Mouse (Mus musculus): ENCODE measurements around the gene Igtp.
"Not testable (repeated sequence)": the region's sequence is repeated elsewhere in the genome, so short reads cannot be mapped to it uniquely, and the experiment has no call there.

The Igtp gene

GRCm38 (mm10) chr11:58199229-58200037, at the start of gene Igtp, which contains the start of gene Irgm2:
Igtp (plus strand) TSS chr11:58199556.
Irgm2 (plus strand) TSS chr11:58199618.
- DNase-seq (ENCODE audit: low spot score in 2 of 2) = peak; percentile 75 to 82

GRCm38 (mm10) chr11:58155458-58155857, 43.9 kb upstream of the Igtp start:
- DNase-seq (ENCODE audit: low spot score in 2 of 2) = no peak

DNA sequence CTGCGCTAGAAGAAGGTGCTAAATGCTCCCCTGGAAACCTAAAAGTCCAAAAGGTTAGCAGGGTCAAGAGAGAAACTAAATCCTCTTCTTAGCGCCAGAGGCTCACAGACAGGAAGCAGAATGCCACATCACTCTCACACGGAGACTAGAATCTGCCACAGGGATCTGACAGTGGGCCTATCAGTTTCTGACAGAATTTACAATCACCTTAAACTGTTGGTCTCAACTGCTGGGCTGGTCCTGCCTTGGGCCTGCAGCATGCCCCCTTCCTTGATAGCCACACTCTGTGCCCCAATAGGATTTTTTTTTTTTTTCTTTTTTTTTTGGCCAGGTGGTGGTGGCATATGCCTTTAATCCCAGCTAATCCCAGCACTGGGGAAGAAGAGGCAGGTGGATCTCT, 42.5 kb upstream of the Igtp start:
- DNase-seq (ENCODE audit: low spot score in 2 of 2) = no peak

- DNase-seq (ENCODE audit: low spot score in 2 of 2) = no peak
Observed at GRCm38 (mm10) chr11:58165072-58165471, 34.3 kb upstream of the Igtp start.

- no peak for DNase-seq (ENCODE audit: low spot score in 2 of 2)
Observed at GRCm38 (mm10) chr11:58167822-58168166, 31.6 kb upstream of the Igtp start.

DNA sequence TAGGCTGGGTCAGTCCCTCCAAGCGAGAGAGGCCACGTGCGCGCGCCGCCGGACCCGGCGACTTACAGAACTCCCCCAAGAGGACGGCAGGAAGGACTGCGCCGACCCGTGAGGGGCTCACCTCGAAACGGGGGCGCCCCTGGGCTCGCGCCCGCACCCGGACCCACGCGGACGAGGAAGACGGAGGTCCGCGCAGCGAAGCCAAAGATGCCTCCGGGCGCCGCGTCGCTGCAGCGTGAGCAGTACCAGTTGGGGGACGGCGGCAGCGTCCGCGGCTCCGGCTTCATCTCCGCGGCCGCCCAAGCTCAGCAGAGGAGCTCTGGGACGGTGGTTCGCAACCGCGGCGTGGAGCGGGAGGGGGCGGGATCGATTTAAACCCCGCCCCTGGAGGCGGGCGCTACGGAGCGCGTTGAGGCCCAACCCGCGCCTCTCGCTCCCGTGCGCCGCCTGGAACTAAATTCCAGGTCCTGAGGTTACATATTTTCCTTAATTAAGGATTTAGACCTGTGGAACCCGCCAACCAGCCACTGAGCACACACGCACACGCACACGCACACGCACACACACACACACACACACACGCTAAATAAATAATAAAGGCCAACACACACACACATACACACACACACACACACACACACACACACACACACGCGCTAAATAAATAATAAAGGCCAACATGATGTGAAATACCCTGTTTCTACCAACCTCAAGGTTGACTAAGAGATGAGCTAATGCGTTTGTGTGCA, 31.0 kb upstream of the Igtp start, which contains the start of gene Gemin5:
Gene Gemin5, minus strand, starts transcription at position 373 of the 749 bp plus-strand sequence.
- DNase-seq (ENCODE audit: low spot score in 2 of 2) = peak; percentile 72 to 81

GRCm38 (mm10) chr11:58169666-58170065, 29.7 kb upstream of the Igtp start:
- no peak for DNase-seq (ENCODE audit: low spot score in 2 of 2)

GRCm38 (mm10) chr11:58171459-58172091, 27.8 kb upstream of the Igtp start, which contains the start of gene Mrpl22:
Mrpl22 (plus strand) TSS chr11:58171661.
- DNase-seq (ENCODE audit: low spot score in 2 of 2) = peak; percentile 92 to 95

DNA sequence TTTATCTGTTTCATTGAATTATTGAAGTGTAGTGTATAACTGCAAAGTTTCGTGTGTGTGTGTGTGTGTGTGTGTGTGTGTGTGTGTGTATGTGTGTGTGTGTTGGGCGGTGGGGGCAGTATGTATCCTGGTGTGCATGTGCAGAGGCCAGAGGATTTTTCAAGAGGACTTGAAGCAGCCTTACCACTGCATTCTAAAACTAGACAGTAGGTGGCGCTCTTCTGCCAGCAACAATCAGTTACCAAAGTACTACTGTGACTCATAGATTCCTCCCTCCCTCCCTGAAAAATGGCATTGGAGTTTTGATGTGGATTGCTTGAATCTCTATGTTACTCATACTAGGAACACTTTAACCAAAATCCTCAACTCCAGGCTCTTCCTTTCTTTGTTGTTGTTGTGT, 19.8 kb upstream of the Igtp start:
- peak; percentile 65 to 68 for DNase-seq (ENCODE audit: low spot score in 2 of 2)

- not testable (repeated sequence) for DNase-seq (ENCODE audit: low spot score in 2 of 2)
Observed at GRCm38 (mm10) chr11:58179986-58180385, 19.4 kb upstream of the Igtp start.

GRCm38 (mm10) chr11:58180756-58181155, 18.6 kb upstream of the Igtp start:
- DNase-seq (ENCODE audit: low spot score in 2 of 2) = no peak

- DNase-seq (ENCODE audit: low spot score in 2 of 2) = no peak
Observed at GRCm38 (mm10) chr11:58183579-58183978, 15.8 kb upstream of the Igtp start.

- DNase-seq (ENCODE audit: low spot score in 2 of 2) = no peak
Observed at GRCm38 (mm10) chr11:58189675-58190074, 9.7 kb upstream of the Igtp start.

GRCm38 (mm10) chr11:58193326-58193725, 6.0 kb upstream of the Igtp start:
- no peak for DNase-seq (ENCODE audit: low spot score in 2 of 2)

DNA sequence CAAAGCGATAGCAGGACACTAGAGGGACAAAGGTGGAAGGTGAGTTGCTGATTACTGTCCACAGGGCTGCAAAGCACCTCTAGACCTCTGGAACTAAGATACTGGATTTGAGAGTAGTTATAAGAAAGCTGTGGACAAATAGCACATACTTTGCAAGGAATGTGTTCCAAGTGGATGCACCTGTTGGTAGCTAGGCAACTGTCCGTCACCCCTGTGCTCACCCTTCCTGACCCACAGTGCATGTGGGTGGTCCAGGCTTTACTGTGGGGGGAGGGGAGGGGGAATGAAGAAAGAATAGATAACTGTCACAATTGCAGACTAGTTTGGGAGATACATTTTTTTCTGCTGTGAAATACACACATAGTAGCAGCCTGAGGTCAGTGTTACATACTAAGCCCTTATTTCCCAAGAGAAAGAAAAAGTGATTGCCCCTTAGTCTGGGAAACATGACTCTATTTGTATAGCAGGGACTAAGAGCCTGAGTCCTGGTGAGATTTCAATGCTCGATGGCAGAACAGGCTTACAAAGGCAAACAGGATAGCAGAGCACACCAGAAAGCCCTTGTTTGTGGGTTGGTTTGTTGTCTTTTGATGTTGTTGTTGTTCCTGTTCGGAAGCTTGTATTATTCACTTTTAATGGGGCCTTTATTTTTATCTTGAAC, 5.4 kb upstream of the Igtp start:
- DNase-seq (ENCODE audit: low spot score in 2 of 2) = no peak

DNA sequence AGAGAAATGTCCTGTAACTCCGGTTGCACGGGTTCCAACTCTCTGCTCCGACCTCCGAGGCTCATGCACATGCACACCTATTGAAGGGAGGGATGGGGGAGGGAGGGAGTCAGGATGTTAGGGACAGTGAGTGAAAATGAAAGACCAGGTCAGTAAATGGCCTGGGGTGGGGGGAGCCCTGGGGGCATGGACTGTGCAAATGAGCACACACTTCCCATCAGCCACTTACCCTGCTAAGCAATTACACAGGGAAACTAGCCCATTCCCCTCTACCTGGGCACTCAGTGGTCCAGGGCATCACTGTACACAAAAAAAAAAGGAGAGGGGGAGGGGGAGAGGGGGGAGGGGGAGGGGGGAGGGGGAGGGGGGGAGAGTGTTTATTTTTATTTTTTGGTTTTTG, 693 bp upstream of the Igtp start:
- DNase-seq (ENCODE audit: low spot score in 2 of 2) = no peak

GRCm38 (mm10) chr11:58200226-58200625, 870 bp downstream of the Igtp start:
- no peak for DNase-seq (ENCODE audit: low spot score in 2 of 2)

DNA sequence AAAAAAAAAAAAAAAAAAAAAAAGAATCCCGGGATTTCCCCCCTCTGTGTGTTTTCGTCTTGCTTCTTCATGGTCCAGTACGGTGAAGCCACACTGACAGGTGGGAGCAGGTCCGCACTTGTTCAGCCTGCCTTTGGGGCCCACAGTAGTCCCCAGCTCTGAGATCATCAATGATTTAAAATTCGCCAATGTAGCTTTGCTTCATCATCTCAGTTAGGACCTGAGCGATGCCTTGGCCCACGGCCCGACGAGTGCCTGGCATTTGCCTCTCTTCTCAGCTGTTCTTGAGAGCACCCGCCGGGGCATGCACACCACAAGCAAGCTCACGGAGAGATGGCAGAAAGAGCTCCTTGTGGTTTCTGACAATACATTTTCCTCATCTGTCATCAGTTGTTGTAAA, 1.7 kb downstream of the Igtp start:
- DNase-seq (ENCODE audit: low spot score in 2 of 2) = no peak

DNA sequence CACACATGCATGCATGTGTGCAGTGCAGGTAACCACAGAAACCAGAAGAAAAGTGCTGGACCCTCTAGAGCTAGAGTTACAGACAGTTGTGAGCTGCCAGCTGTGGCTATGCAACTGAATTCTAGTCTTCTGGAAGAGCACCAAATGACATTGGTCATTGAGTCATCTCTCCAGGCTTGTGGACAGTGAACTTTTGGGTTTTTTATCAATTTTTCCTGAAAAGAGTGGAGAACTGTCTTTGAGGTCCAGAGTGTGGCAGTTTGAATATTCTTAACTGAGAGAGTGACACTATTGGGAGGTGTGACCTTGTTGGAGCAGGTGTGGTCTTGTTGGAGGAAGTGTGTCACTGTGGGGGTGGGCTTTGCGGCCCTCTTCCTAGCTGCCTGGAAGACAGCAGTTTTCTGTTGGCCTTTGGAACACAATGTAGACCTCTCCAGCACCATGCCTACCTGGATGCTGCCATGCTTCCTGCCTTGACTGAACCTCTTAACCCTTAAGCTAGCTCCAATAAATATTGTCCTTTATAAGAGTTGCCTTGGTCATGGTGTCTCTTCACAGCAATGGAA, 11.0 kb downstream of the Igtp start:
- DNase-seq (ENCODE audit: low spot score in 2 of 2) = no peak

GRCm38 (mm10) chr11:58211062-58211681, 11.8 kb downstream of the Igtp start:
- no peak for DNase-seq (ENCODE audit: low spot score in 2 of 2)

- DNase-seq (ENCODE audit: low spot score in 2 of 2) = no peak
Observed at GRCm38 (mm10) chr11:58211682-58212067, 12.3 kb downstream of the Igtp start.
